Mouse (Mus musculus): Measurements from ENCODE around the gene Slc41a1. TPM values are rescaled to one million over a fixed set of nuclear protein-coding genes. Genes with fewer than 3 reads are reported as not detected.
"Not testable (repeated sequence)": the region's sequence is repeated elsewhere in the genome, so short reads cannot be mapped to it uniquely, and the experiment has no call there.

Gene Slc41a1
- 10 to 100 TPM; 37.7 to 47.4 TPM for total RNA-seq (2021)
- long read RNA-seq, experiment 1, full-length matches to known transcripts = 13 of 21 reads
- long read RNA-seq, experiment 1, partial matches to known transcripts = 5 of 21 reads
- long read RNA-seq, experiment 1, other reads (novel, unspliced or antisense) = 3 of 21 reads
- long read RNA-seq, experiment 2, full-length matches to known transcripts = 7 of 14 reads
- long read RNA-seq, experiment 2, partial matches to known transcripts = 2 of 14 reads
- long read RNA-seq, experiment 2, other reads (novel, unspliced or antisense) = 5 of 14 reads

GRCm38 (mm10) chr1:131827207-131827786 is at the start of gene Slc41a1:
Slc41a1 (plus strand) TSS chr1:131827493.
- DNase-seq (ENCODE audit: low spot score) = no peak

DNA sequence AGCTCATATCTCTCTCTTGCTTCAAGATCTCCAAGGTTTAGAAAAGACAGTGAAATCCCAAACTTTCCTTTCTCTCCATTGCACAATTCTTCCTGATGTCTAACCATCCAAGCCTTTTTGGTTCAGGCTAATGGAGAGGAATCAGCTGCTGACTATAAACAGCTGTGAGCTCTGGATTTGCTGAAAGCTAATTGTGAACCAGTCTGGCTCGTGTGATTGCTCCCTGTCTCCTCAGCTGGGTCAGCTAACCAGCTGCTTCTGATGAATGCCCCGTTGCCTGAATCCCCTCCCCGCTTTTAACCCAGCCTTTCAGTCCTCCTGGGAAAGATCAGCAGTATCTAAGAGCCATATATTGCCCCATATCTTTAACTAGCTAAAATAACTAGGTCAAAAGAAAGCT is 32.7 kb upstream of the Slc41a1 start:
- no peak for DNase-seq (ENCODE audit: low spot score)

- no peak for DNase-seq (ENCODE audit: low spot score)
Measured at GRCm38 (mm10) chr1:131795171-131795570, 32.1 kb upstream of the Slc41a1 start.

DNA sequence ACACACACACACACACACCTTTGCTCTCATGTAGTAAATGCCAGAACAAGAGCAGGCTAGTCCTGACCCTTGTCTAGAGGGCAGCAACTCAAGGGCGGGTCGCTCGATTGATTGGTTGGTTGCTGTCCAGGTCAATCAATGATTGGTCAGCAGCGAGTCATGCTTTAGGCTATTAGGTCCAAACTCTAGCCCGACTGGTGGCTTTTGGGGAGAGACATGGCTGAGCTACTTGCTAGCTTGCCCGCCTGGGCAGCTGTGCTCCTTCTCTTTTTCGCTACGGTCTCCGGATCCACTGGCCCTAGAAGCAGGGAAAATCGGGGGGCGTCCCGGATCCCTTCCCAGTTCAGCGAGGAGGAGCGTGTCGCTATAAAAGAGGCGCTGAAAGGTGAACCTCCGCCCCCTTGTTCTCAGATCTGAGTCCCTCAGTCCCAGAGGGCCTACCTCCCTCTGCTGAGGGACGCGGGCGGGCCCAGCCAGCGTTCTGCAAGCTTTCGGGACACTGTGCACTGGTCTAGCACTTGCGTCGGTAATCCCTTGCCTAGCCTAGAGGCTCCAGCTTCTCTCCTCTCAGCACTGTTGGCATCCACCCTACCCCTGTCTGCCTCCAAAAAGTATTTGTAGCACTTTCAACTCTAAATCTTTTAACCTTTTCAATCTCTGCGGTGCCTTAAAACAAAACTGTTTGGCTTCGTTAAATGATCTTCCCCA is 29.9 kb upstream of the Slc41a1 start, which contains the start of gene Pm20d1:
TSS of gene Pm20d1 (plus strand) at position 180 of the 708 bp plus-strand sequence.
- peak; percentile 40 for DNase-seq (ENCODE audit: low spot score)

DNA sequence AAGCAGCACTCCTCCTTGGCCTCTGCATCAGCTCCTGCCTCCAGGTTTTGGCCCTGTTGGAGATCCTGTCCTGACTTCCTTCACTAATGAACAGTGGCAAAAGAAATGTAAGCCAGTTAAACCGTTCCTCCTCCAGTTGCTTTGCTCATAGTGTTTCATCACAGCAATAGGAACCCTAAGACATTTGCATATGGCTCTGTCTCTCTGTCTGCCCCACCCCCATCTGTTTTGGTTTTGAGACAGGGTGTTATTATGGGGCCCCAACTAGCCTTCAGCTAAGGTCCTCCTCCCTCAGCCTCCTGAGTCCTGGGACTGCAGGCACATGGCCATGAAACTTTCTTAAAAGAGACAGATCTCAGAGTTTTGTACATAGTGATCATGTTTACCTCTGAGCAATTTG is 27.3 kb upstream of the Slc41a1 start:
- DNase-seq (ENCODE audit: low spot score) = no peak

DNA sequence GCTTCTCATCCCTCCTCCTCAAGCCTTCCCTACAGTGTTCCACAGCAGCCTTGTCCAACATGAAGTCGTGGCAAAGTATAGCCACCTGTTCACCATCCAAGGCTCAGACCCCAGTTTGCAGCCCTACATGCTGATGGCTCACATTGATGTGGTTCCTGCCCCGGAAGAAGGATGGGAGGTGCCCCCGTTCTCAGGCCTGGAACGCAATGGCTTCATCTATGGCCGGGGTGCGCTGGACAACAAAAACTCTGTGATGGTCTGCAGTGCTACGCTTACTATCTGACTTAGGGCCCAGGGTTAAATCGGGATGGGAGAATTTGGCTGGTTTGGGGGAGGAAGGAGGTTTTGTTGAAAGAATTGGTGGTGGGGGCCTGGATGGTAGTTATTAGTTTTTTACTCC is 26.2 kb upstream of the Slc41a1 start:
- no peak for DNase-seq (ENCODE audit: low spot score)

DNA sequence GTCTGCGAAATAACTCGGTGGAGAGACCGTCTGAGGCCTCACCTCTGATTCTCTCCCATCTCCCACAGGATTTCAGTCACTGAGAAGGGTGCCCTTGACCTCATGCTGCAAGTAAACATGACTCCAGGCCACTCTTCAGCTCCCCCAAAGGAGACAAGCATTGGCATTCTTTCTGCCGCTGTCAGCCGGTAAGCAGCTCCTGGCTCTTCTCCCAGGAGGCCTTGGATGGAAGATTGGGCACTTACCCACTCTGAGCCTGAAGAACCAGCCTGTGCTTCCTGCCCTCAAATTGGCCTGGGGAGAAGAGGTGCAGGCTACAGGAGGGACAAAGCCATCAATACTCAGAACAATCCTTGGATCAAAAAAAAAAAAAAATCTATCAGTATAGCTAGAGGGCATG is 24.6 kb upstream of the Slc41a1 start:
- peak; percentile 9 for DNase-seq (ENCODE audit: low spot score)

DNA sequence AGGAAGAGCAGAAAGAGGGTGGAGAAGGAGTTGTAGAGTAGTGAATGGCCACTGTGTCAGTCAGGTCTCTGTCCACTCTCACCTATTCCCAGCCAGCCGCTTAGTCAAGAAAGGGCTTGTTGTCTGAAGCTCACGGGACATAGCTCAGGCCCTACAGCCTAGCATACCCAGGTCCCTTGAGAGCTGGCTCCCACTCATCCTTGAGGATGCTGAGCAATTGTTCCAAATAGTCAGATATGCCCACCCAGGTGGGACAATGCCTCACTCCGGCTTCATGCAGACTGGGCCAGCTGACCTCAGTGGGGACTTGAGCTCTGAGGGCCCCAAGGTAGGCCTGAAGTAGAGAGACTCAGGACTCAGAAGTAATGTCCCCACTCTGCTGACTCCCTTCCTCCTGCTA is 23.1 kb upstream of the Slc41a1 start:
- DNase-seq (ENCODE audit: low spot score) = no peak

- no peak for DNase-seq (ENCODE audit: low spot score)
Measured at GRCm38 (mm10) chr1:131808986-131809385, 18.3 kb upstream of the Slc41a1 start.

GRCm38 (mm10) chr1:131809651-131810050 is 17.6 kb upstream of the Slc41a1 start:
- DNase-seq (ENCODE audit: low spot score) = no peak

- no peak for DNase-seq (ENCODE audit: low spot score)
Measured at GRCm38 (mm10) chr1:131811393-131811792, 15.9 kb upstream of the Slc41a1 start.

- no peak for DNase-seq (ENCODE audit: low spot score)
Measured at GRCm38 (mm10) chr1:131812006-131812405, 15.3 kb upstream of the Slc41a1 start.

- DNase-seq (ENCODE audit: low spot score) = no peak
Measured at GRCm38 (mm10) chr1:131812631-131813295, 14.5 kb upstream of the Slc41a1 start.

GRCm38 (mm10) chr1:131813731-131814130 is 13.6 kb upstream of the Slc41a1 start:
- no peak for DNase-seq (ENCODE audit: low spot score)

DNA sequence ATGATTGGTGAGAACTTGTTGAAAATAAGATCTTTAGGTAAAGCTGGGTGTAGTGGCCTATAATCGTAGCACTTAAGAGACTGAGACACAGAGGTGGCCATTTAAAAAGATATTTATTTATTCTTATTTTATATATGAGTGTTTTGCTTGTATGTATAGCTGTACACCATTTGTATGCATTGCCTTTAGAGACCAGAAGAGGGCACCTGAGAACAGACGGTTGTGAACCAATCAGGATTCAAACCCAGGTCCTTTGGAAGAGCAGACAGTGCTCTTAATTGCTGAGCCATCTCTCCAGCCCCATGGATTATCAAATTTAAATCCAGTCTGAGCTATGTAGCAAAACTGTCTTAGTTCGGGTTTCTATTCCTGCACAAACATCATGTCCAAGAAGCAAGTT is 13.1 kb upstream of the Slc41a1 start:
- DNase-seq (ENCODE audit: low spot score) = no peak

DNA sequence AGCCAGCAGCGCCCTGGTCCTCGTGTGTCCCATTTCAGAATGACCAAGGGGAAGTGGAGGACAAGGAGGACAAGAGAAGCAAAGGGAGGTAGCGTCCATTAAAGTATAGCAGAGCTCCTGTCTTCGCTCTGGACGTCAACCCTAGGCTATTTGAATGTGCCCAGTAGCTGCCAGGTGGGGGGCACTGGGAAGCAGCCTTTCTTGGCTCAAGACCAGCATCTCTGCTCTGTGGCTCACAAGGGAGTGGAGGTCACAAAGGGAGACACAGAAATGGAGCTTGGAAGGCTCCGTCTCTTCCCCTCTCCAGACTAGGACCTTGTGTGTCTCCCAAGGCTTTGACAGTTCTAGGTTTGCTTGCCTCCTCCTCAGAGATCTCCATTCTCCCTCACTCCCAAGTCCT is 10.4 kb upstream of the Slc41a1 start:
- DNase-seq (ENCODE audit: low spot score) = no peak

- not testable (repeated sequence) for DNase-seq (ENCODE audit: low spot score)
Measured at GRCm38 (mm10) chr1:131820353-131820752, 6.9 kb upstream of the Slc41a1 start.

DNA sequence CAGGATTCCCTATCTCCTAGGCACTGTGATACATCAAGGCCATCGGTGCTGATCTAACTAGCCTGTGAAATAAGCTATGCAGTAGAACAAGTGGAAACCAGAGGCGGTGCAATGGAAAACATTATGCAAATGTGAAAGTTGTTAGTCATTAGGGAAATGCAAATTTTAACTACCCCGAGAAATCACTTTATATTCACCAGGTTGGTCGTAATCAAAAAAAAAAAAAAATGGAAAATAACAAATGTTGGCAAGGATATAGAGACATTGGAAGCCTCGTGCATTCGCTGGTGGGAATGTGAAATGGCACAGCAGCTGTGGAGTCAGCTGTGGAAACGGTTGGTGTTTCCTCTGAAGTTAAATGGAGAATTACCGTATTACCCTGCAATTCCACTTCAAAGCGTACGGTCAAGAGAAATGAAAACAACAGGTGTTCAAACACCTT is 6.4 kb upstream of the Slc41a1 start:
- DNase-seq (ENCODE audit: low spot score) = no peak

GRCm38 (mm10) chr1:131822292-131822691 is 5.0 kb upstream of the Slc41a1 start:
- DNase-seq (ENCODE audit: low spot score) = no peak

GRCm38 (mm10) chr1:131822856-131823492 is 4.3 kb upstream of the Slc41a1 start:
- DNase-seq (ENCODE audit: low spot score) = no peak

DNA sequence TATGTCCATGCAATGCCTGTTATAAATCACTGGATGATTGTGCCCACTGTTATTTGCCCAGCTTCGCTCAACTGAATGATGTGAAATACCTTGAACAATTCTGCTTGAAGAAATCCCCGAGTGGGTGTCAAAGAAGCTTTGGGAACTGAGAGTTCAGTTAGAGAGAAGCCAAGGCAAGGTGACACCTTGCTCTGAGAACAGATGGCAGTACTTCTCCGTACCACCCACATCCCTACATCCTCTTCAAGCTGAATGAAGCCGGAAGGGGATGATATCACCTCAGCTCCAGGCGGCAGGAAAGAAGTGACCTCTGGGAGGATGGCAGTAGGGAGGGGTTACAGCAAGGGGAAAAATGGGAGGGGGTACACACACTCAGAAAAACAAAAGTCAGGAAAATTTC is 3.7 kb upstream of the Slc41a1 start:
- no peak for DNase-seq (ENCODE audit: low spot score)
